Mouse (Mus musculus) myocyte (in vitro differentiated cells): ENCODE data around the gene Tek.

ENCODE experiments used
- CEBPB ChIP-seq: IDR thresholded peaks from 2 replicates; pipeline ENCODE4 v1.6.1; 2011; ENCODE audit warnings: mild to moderate bottlenecking, moderate library complexity; ENCODE audit not compliant: poor library complexity, insufficient read depth, severe bottlenecking
- POLR2A ChIP-seq: IDR thresholded peaks from one replicate; pipeline ENCODE4 v1.6.1; 2011; ENCODE audit warnings: low read depth, mild to moderate bottlenecking, control low read depth, moderate library complexity; ENCODE audit not compliant: insufficient read length
- TCF12 ChIP-seq: IDR thresholded peaks from one replicate; pipeline ENCODE4 v1.6.1; 2011; ENCODE audit warnings: mild to moderate bottlenecking, control low read depth; ENCODE audit not compliant: poor library complexity, insufficient read depth, severe bottlenecking
- USF1 ChIP-seq: IDR thresholded peaks from one replicate; pipeline ENCODE4 v1.6.1; 2011; ENCODE audit warnings: low read depth, mild to moderate bottlenecking, control low read depth, moderate library complexity

- TF ChIP-seq POLR2A (no peak), CEBPB (no peak), TCF12 (no peak), USF1 (no peak)
Observed at GRCm38 (mm10) chr4:94829924-94830386, 90.9 kb downstream of the Tek start.
